Mouse (Mus musculus): ENCODE measurements around the gene Smurf2. TPM values are rescaled to one million over a fixed set of nuclear protein-coding genes. Genes with fewer than 3 reads are reported as not detected.

The Smurf2 gene
- polyA plus RNA-seq, 1 experiment from 2014 or later: 15.1 TPM

DNA sequence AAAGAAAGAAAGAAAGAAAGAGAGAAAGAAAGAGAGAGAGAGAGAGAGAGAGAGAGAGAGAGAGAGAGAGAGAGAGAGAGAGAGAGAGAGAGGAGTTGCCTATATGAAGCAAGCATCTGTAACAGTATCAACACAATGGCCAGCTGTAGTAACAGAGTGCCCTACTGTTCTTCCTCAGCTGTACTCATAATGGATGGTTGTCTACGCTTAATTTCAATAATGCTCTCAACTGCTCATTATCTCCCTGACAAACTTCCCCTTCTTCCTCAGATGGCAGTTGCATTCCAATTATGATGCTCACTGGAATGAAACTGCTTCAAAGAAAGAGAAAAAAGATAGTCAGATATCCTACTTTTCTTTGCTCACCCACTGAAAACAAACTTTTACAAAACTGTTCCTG lies 36.9 kb downstream of the Smurf2 start:
- H3K27me3 ChIP-seq (replicated peaks): no peaks in the 10 kb centered on the region
- no peak overlapping the region for H3K27ac ChIP-seq
- no peak overlapping the region for H3K4me3 ChIP-seq
- ATAC-seq (replicated peaks): no peak
- H3K9ac ChIP-seq: no peak overlapping the region
- H3K4me2 ChIP-seq: no peak overlapping the region
- no peaks in the 10 kb centered on the region for H3K36me3 ChIP-seq (replicated peaks)
- no peaks in the 10 kb centered on the region for H3K9me3 ChIP-seq
- WGBS: 81% methylated on average over 1 of the region's 1 CpGs
- H3K4me1 ChIP-seq: no peaks in the 10 kb centered on the region

DNA sequence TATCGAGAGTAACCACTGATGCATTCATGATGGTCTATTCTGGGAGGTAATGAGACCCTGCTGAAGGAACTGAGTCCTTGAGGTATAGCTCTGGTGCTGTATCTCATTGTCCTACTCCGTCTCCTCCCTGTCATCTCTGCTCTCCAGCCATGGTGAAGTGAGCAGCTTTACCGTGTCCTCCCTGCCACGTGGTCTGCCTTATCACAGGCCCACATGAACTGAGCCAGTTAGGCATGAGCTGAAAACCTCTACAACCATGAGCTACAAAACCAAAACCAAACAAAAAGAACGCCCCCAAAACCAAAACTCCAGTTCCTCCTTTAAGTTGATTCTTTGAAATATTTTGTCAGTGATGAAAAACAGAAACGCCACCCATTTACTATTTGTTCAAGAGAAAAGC lies 47.9 kb downstream of the Smurf2 start:
- Histone ChIP-seq H3K27ac (no peak overlapping the region), H3K4me1 (no peaks in the 10 kb centered on the region), H3K9me3 (no peaks in the 10 kb centered on the region), H3K27me3 (replicated peaks) (no peaks in the 10 kb centered on the region), H3K4me2 (no peak overlapping the region), H3K4me3 (no peak overlapping the region), H3K9ac (no peak overlapping the region), H3K36me3 (replicated peaks) (peaks cover 6% of the 10 kb centered on the region; the same call in 1 of the 2 replicates)
- ATAC-seq (replicated peaks): no peak
- WGBS: 88% methylated on average over 6 of the region's 6 CpGs

- no peak overlapping the region for H3K27ac ChIP-seq
- no peaks in the 10 kb centered on the region for H3K27me3 ChIP-seq (replicated peaks)
- ATAC-seq (replicated peaks): no peak
- H3K9ac ChIP-seq: no peak overlapping the region
- H3K4me2 ChIP-seq: no peak overlapping the region
- WGBS: 61% methylated on average over 2 of the region's 2 CpGs
- no peak overlapping the region for H3K4me3 ChIP-seq
- no peaks in the 10 kb centered on the region for H3K9me3 ChIP-seq
- peaks cover 12% of the 10 kb centered on the region for H3K36me3 ChIP-seq (replicated peaks)
- H3K4me1 ChIP-seq: no peaks in the 10 kb centered on the region
Measured at GRCm38 (mm10) chr11:106851438-106851837, 69.1 kb downstream of the Smurf2 start.

DNA sequence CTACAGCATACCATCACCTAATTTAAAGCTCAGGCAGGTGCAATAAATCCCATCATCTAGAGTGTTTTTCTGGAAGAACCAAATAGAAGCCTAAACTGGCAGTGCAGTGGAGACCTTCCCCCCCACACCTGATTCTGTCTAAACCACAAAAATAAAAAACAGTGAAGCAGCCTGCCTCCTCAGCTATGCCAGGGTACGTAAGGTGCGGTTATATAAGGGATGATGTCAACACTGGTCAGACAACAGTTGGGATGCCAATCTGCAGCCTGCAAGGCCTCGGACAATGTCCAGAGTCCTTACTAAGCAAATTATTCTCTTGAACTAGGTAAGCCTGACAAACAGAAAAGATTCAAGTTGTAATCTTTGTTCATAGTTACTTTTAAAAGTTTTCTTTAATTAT lies 78.5 kb downstream of the Smurf2 start:
- Histone ChIP-seq H3K27ac (no peak overlapping the region), H3K27me3 (replicated peaks) (no peaks in the 10 kb centered on the region), H3K4me3 (no peak overlapping the region), H3K4me1 (no peaks in the 10 kb centered on the region), H3K9me3 (no peaks in the 10 kb centered on the region), H3K36me3 (replicated peaks) (peaks cover 21% of the 10 kb centered on the region; the same call in 1 of the 2 replicates), H3K4me2 (no peak overlapping the region), H3K9ac (no peak overlapping the region)
- 97% methylated on average over 3 of the region's 3 CpGs for WGBS
- ATAC-seq (replicated peaks): no peak

- H3K36me3 ChIP-seq (replicated peaks): peaks cover 17% of the 10 kb centered on the region
- no peak overlapping the region for H3K9ac ChIP-seq
- WGBS: 95% methylated on average over 7 of the region's 7 CpGs
- ATAC-seq (replicated peaks): no peak
- H3K27me3 ChIP-seq (replicated peaks): no peaks in the 10 kb centered on the region
- H3K4me2 ChIP-seq: no peak overlapping the region
- H3K4me1 ChIP-seq: no peaks in the 10 kb centered on the region
- H3K4me3 ChIP-seq: no peak overlapping the region
- no peak overlapping the region for H3K27ac ChIP-seq
- no peaks in the 10 kb centered on the region for H3K9me3 ChIP-seq
Measured at GRCm38 (mm10) chr11:106828079-106828478, 92.4 kb downstream of the Smurf2 start.

GRCm38 (mm10) chr11:106824403-106824802 lies 96.1 kb downstream of the Smurf2 start:
- Histone ChIP-seq H3K27me3 (replicated peaks) (no peaks in the 10 kb centered on the region), H3K9ac (no peak overlapping the region), H3K27ac (no peak overlapping the region), H3K4me3 (no peak overlapping the region), H3K4me2 (no peak overlapping the region), H3K9me3 (no peaks in the 10 kb centered on the region), H3K4me1 (no peaks in the 10 kb centered on the region), H3K36me3 (replicated peaks) (peaks cover 21% of the 10 kb centered on the region; the same call in 1 of the 2 replicates)
- no peak for ATAC-seq (replicated peaks)
- WGBS: 93% methylated on average over 10 of the region's 10 CpGs

DNA sequence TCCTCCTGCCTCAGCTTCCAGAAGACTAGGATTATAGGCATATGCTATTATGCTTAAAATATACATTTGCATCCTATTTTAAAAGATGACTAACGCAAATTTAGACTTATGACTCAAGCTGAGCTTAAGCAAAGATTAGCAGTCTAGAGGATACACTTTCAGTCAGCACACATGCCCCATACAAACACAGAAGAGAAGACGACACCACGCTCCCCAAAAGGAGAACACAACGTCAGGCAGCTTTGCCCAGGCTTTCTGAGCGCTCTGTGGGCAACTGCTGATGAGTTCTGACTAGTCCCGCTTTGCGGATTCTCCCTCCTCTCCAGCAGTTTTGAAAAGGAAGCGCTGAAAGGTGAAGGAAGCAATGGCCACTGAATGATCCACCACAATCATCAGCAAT lies 96.8 kb downstream of the Smurf2 start:
- Histone ChIP-seq H3K27ac (no peak overlapping the region), H3K4me1 (0 out of 2 replicates have a peak, but pooled peaks cover 4% of the 10 kb centered on the region), H3K9ac (no peak overlapping the region), H3K4me2 (no peak overlapping the region), H3K36me3 (replicated peaks) (peaks cover 22% of the 10 kb centered on the region; the same call in 1 of the 2 replicates), H3K27me3 (replicated peaks) (no peaks in the 10 kb centered on the region), H3K9me3 (no peaks in the 10 kb centered on the region), H3K4me3 (no peak overlapping the region)
- ATAC-seq (replicated peaks): no peak
- 91% methylated on average over 8 of the region's 8 CpGs for WGBS

- Histone ChIP-seq H3K9ac (no peak overlapping the region), H3K9me3 (no peaks in the 10 kb centered on the region), H3K36me3 (replicated peaks) (peaks cover 15% of the 10 kb centered on the region; the same call in 1 of the 2 replicates), H3K4me1 (peaks cover 10% of the 10 kb centered on the region; the same call in 1 of the 2 replicates), H3K4me2 (no peak overlapping the region), H3K27ac (no peak overlapping the region), H3K27me3 (replicated peaks) (no peaks in the 10 kb centered on the region), H3K4me3 (no peak overlapping the region)
- 82% methylated on average over 5 of the region's 5 CpGs for WGBS
- no peak for ATAC-seq (replicated peaks)
Measured at GRCm38 (mm10) chr11:106822911-106823310, 97.6 kb downstream of the Smurf2 start.

DNA sequence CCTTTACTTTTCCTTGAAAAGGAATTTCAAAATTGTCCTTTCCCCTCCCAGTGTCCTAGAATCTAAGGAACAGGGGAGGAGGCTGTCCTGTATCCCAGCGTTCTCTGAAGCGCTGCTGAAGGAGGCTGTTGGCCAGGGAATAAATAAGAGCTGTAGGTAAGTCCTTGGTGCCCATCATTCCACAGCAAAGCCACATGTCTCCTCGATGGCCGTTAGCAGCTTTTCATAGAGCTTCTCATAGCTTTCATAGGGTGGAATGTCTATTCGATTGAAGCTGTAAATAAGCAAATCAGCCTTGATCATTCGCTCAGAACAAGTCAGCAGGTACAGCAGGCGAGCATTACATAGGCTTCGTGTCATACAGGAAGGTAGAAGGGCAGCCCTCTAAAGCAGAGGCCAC lies 98.0 kb downstream of the Smurf2 start:
- Histone ChIP-seq H3K27me3 (replicated peaks) (no peaks in the 10 kb centered on the region), H3K4me1 (peaks cover 13% of the 10 kb centered on the region; the same call in 1 of the 2 replicates), H3K4me2 (no peak overlapping the region), H3K36me3 (replicated peaks) (peaks cover 15% of the 10 kb centered on the region; the same call in 1 of the 2 replicates), H3K9me3 (no peaks in the 10 kb centered on the region), H3K27ac (no peak overlapping the region), H3K4me3 (no peak overlapping the region), H3K9ac (no peak overlapping the region)
- no peak for ATAC-seq (replicated peaks)
- 91% methylated on average over 8 of the region's 8 CpGs for WGBS

- H3K9me3 ChIP-seq: no peaks in the 10 kb centered on the region
- H3K36me3 ChIP-seq (replicated peaks): peaks cover 19% of the 10 kb centered on the region
- no peak overlapping the region for H3K4me3 ChIP-seq
- no peak for ATAC-seq (replicated peaks)
- H3K27me3 ChIP-seq (replicated peaks): no peaks in the 10 kb centered on the region
- peaks cover 13% of the 10 kb centered on the region; the same call in 1 of the 2 replicates for H3K4me1 ChIP-seq
- no peak overlapping the region for H3K27ac ChIP-seq
- H3K4me2 ChIP-seq: no peak overlapping the region
- 89% methylated on average over 6 of the region's 6 CpGs for WGBS
- no peak overlapping the region for H3K9ac ChIP-seq
Measured at GRCm38 (mm10) chr11:106821397-106821796, 99.1 kb downstream of the Smurf2 start.

DNA sequence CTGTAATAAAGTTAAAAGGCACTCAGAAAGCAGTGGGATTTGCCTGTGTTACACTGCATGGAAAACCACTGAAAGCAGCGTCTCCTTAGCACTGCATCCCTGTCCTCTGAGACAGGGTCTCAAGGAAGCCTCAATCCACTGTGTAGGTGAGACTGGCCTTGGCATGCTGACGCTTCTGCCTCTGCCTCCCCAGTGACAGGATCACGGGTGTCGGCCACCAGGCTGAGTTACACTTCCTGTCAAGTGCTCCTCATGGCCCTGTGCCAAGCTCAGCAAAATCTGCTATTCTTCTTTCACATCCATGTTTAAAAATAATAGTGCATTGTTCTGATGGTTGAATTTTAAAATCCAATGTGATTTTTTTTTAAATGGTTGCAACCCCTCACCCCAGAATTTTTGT lies 99.5 kb downstream of the Smurf2 start:
- ATAC-seq (replicated peaks): no peak
- Histone ChIP-seq H3K27me3 (replicated peaks) (no peaks in the 10 kb centered on the region), H3K36me3 (replicated peaks) (peaks cover 19% of the 10 kb centered on the region), H3K9me3 (no peaks in the 10 kb centered on the region), H3K9ac (no peak overlapping the region), H3K4me1 (peaks cover 13% of the 10 kb centered on the region; the same call in 1 of the 2 replicates), H3K4me3 (no peak overlapping the region), H3K27ac (no peak overlapping the region), H3K4me2 (no peak overlapping the region)
- WGBS: 60% methylated on average over 4 of the region's 4 CpGs

GRCm38 (mm10) chr11:106820252-106820651 lies 100.3 kb downstream of the Smurf2 start:
- peaks cover 25% of the 10 kb centered on the region for H3K36me3 ChIP-seq (replicated peaks)
- no peak overlapping the region for H3K4me2 ChIP-seq
- H3K27me3 ChIP-seq (replicated peaks): no peaks in the 10 kb centered on the region
- H3K9me3 ChIP-seq: no peaks in the 10 kb centered on the region
- 74% methylated on average over 6 of the region's 6 CpGs for WGBS
- H3K4me3 ChIP-seq: no peak overlapping the region
- no peak for ATAC-seq (replicated peaks)
- no peak overlapping the region for H3K9ac ChIP-seq
- H3K4me1 ChIP-seq: peaks cover 13% of the 10 kb centered on the region; the same call in 1 of the 2 replicates
- H3K27ac ChIP-seq: no peak overlapping the region

- Histone ChIP-seq H3K27ac (no peak overlapping the region), H3K27me3 (replicated peaks) (no peaks in the 10 kb centered on the region), H3K9ac (no peak overlapping the region), H3K4me3 (no peak overlapping the region), H3K9me3 (no peaks in the 10 kb centered on the region), H3K4me2 (no peak overlapping the region), H3K36me3 (replicated peaks) (peaks cover 28% of the 10 kb centered on the region), H3K4me1 (peaks cover 13% of the 10 kb centered on the region; the same call in 1 of the 2 replicates)
- no peak for ATAC-seq (replicated peaks)
- WGBS: 93% methylated on average over 9 of the region's 9 CpGs
Measured at GRCm38 (mm10) chr11:106819595-106819994, 100.9 kb downstream of the Smurf2 start.
